Mouse (Mus musculus): ENCODE measurements around the gene Parp9.
"Not testable (repeated sequence)": the region's sequence is repeated elsewhere in the genome, so short reads cannot be mapped to it uniquely, and the experiment has no call there.

Parp9 gene

GRCm38 (mm10) chr16:35938211-35939151, at the start of gene Parp9, which contains the start of gene Dtx3l:
Gene Parp9 (plus strand): TSS chr16:35938470.
Gene Dtx3l (minus strand): TSS chr16:35939151.
- in situ Hi-C loops (cut with MboI), result no loop called here

GRCm38 (mm10) chr16:35888910-35889309, 49.4 kb upstream of the Parp9 start:
- in situ Hi-C loops (cut with MboI), result no loop called here

GRCm38 (mm10) chr16:35890645-35891044, 47.6 kb upstream of the Parp9 start:
- in situ Hi-C loops (cut with MboI), result no loop called here

- in situ Hi-C loops (cut with MboI), result not testable (repeated sequence)
Observed at GRCm38 (mm10) chr16:35891603-35892002, 46.7 kb upstream of the Parp9 start.

GRCm38 (mm10) chr16:35894997-35895396, 43.3 kb upstream of the Parp9 start:
- in situ Hi-C loops (cut with MboI), result no loop called here

- in situ Hi-C loops (cut with MboI), result no loop called here
Observed at GRCm38 (mm10) chr16:35900541-35900940, 37.7 kb upstream of the Parp9 start.

- in situ Hi-C loops (cut with MboI), result no loop called here
Observed at GRCm38 (mm10) chr16:35903014-35903640, 35.1 kb upstream of the Parp9 start.

- in situ Hi-C loops (cut with MboI), result no loop called here
Observed at GRCm38 (mm10) chr16:35904121-35904736, 34.0 kb upstream of the Parp9 start.

- in situ Hi-C loops (cut with MboI), result no loop called here
Observed at GRCm38 (mm10) chr16:35905355-35905754, 32.9 kb upstream of the Parp9 start.

- in situ Hi-C loops (cut with MboI), result no loop called here
Observed at GRCm38 (mm10) chr16:35905819-35906485, 32.3 kb upstream of the Parp9 start.

GRCm38 (mm10) chr16:35906887-35907286, 31.4 kb upstream of the Parp9 start:
- in situ Hi-C loops (cut with MboI), result no loop called here

- in situ Hi-C loops (cut with MboI), result no loop called here
Observed at GRCm38 (mm10) chr16:35907432-35908201, 30.7 kb upstream of the Parp9 start.

- in situ Hi-C loops (cut with MboI), result no loop called here
Observed at GRCm38 (mm10) chr16:35911449-35911848, 26.8 kb upstream of the Parp9 start.

GRCm38 (mm10) chr16:35913526-35913925, 24.7 kb upstream of the Parp9 start:
- in situ Hi-C loops (cut with MboI), result no loop called here

GRCm38 (mm10) chr16:35914301-35914700, 24.0 kb upstream of the Parp9 start:
- in situ Hi-C loops (cut with MboI), result no loop called here

- in situ Hi-C loops (cut with MboI), result no loop called here
Observed at GRCm38 (mm10) chr16:35918721-35919543, 19.3 kb upstream of the Parp9 start.

GRCm38 (mm10) chr16:35921676-35922235, 16.5 kb upstream of the Parp9 start:
- in situ Hi-C loops (cut with MboI), result no loop called here

GRCm38 (mm10) chr16:35922301-35922895, 15.9 kb upstream of the Parp9 start:
- in situ Hi-C loops (cut with MboI), result no loop called here

GRCm38 (mm10) chr16:35923546-35924198, 14.6 kb upstream of the Parp9 start:
- in situ Hi-C loops (cut with MboI), result no loop called here
